Mouse (Mus musculus): ENCODE data around the gene Atf1. TPM values are rescaled to one million over a fixed set of nuclear protein-coding genes. Genes with fewer than 3 reads are reported as not detected.
"Not testable (repeated sequence)": the region's sequence is repeated elsewhere in the genome, so short reads cannot be mapped to it uniquely, and the experiment has no call there.

The Atf1 gene
- polyA plus RNA-seq, 1 experiment from 2014 or later, result 36.0 TPM

GRCm38 (mm10) chr15:100248665-100249433 lies 21.2 kb downstream of the Atf1 start:
- no peaks in the 10 kb centered on the region for H3K4me1 ChIP-seq
- no peaks in the 10 kb centered on the region for H3K27me3 ChIP-seq (ENCODE audit: insufficient read depth, poor library complexity, severe bottlenecking)
- no peak overlapping the region for H3K27ac ChIP-seq
- DNase-seq (ENCODE audit: low spot score), result no peak
- H3K9me3 ChIP-seq, result no peaks in the 10 kb centered on the region
- peaks cover 99% of the 10 kb centered on the region for H3K36me3 ChIP-seq
- H3K4me3 ChIP-seq, result no peak overlapping the region
- 93% methylated on average over 6 of the region's 6 CpGs for WGBS

DNA sequence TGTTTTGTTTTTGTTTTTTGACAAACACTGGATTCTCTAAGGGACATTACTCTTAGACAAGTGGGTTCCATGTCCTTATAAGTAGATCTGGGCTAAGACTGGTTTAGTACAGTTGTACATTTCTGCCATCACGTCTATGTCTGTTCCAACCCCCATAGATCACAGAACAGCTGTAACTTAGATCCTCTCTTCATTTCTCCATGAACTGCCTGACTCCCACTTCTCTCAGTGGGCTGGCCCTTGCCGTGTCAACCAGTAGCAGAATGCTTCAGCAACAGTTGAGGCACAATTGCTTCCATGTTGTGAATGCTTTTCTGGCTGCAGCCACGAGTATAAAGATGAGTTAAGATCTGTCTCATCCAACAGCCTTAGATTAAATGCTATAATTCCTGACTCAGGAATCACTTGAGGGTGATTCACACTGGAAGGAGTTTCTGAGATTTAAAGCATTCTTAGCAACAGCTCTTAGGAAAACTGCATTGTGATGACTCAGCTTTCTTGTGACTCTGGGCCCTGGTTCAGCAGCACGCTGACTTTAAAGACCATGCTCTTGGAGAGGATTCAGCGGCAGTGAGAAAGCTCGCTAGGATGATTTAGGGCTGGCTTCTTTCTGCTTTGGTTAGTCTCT lies 23.6 kb downstream of the Atf1 start:
- Histone ChIP-seq H3K9me3 (no peaks in the 10 kb centered on the region), H3K4me3 (no peak overlapping the region), H3K27me3 (ENCODE audit: insufficient read depth, poor library complexity, severe bottlenecking) (no peaks in the 10 kb centered on the region), H3K36me3 (peaks cover 100% of the 10 kb centered on the region), H3K27ac (no peak overlapping the region), H3K4me1 (no peaks in the 10 kb centered on the region)
- WGBS, result 91% methylated on average over 6 of the region's 6 CpGs
- DNase-seq (ENCODE audit: low spot score), result no peak

- Histone ChIP-seq H3K27ac (no peak overlapping the region), H3K27me3 (ENCODE audit: insufficient read depth, poor library complexity, severe bottlenecking) (no peaks in the 10 kb centered on the region), H3K9me3 (no peaks in the 10 kb centered on the region), H3K4me1 (no peaks in the 10 kb centered on the region), H3K36me3 (peaks cover 89% of the 10 kb centered on the region), H3K4me3 (no peak overlapping the region)
- WGBS, result 90% methylated on average over 6 of the region's 6 CpGs
- no peak for DNase-seq (ENCODE audit: low spot score)
Measured at GRCm38 (mm10) chr15:100256386-100256785, 28.8 kb downstream of the Atf1 start.

DNA sequence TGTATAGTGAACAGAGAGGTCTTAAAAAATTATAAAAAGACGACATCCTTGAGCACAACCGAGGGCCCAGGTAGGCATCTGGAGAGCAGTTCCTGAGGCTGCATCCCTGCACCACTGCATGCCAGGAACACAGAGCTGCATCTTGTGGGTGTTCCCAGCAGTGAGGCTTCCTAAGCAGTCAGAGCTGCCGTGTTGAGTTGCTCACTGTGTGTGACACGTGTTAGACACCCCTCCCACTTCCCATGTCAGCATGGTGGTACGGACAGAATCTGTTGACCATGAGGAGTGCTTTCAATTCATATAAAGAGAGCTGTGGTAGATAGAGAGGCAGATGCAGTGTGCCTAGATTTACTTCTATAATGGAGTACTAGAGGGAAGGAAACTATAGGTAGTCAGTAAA lies 29.7 kb downstream of the Atf1 start:
- 87% methylated on average over 5 of the region's 5 CpGs for WGBS

GRCm38 (mm10) chr15:100258646-100259425 lies 31.2 kb downstream of the Atf1 start:
- WGBS, result 92% methylated on average over 7 of the region's 7 CpGs
- no peak for DNase-seq (ENCODE audit: low spot score)
- no peak overlapping the region for H3K27ac ChIP-seq
- H3K4me1 ChIP-seq, result no peaks in the 10 kb centered on the region
- peaks cover 67% of the 10 kb centered on the region for H3K36me3 ChIP-seq
- H3K27me3 ChIP-seq (ENCODE audit: insufficient read depth, poor library complexity, severe bottlenecking), result no peaks in the 10 kb centered on the region
- no peak overlapping the region for H3K4me3 ChIP-seq
- no peaks in the 10 kb centered on the region for H3K9me3 ChIP-seq

More for the DNA sequence above, 29.7 kb downstream of the Atf1 start:
- no peaks in the 10 kb centered on the region for H3K9me3 ChIP-seq
- no peaks in the 10 kb centered on the region for H3K27me3 ChIP-seq (ENCODE audit: insufficient read depth, poor library complexity, severe bottlenecking)
- H3K4me3 ChIP-seq, result no peak overlapping the region
- DNase-seq (ENCODE audit: low spot score), result no peak
- H3K36me3 ChIP-seq, result peaks cover 82% of the 10 kb centered on the region
- H3K27ac ChIP-seq, result no peak overlapping the region
- H3K4me1 ChIP-seq, result no peaks in the 10 kb centered on the region

DNA sequence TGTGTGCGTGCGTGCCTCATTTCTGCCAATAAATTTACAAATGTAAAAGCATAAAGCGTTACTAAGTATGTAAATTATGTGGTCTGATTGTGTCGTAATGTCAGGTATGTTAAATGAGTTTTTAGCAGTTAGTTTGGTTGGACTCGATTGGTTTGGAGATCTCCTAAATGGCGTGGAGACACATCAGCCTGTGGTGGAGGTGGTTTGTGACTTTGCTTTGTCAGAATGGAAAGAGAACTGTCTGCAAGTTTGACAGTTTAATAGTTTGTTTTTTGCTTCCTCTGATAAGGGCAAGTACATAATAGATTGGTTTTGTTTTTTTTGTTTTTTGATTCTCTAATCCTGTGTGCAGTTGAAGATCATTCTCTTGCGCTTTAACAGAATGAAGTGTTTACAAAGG lies 32.7 kb downstream of the Atf1 start:
- not testable (repeated sequence) for H3K27ac ChIP-seq; DNase-seq (ENCODE audit: low spot score); H3K9me3 ChIP-seq; H3K4me1 ChIP-seq; H3K4me3 ChIP-seq; H3K27me3 ChIP-seq (ENCODE audit: insufficient read depth, poor library complexity, severe bottlenecking)
- WGBS, result 93% methylated on average over 6 of the region's 7 CpGs
- H3K36me3 ChIP-seq, result peaks cover 51% of the 10 kb centered on the region

DNA sequence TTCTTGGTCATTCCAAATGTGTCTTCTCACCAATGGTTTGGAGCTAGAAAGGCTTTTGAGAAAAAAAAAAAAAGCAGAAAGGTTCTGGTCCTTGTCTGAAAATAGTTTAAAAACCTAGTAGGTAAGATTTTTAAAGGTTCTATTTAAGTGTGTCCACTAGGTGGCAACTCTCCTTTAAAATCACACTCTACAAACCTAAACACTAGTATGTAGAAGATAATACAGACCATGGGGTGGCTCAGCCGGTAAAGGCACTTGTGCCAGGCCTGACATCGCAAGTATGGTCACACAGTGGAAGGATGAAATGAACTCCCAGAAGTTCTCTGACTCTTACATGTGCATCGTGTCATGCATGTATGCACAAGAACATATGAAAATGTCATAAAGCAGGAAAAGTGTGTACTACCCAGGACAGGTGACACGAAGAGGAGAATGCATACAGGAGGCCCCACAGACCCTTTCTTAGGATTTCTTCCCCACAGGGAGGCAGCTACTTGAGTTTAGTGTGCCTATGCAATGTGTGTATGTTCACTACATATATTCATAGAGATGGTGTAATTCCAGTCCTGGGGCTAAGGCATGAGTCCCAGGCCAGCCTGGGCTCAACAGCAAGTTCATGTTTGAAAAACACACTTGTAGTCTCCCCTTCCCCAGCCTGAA lies 35.8 kb downstream of the Atf1 start:
- H3K27ac ChIP-seq, result no peak overlapping the region
- 18% methylated on average over 4 of the region's 4 CpGs for WGBS
- DNase-seq (ENCODE audit: low spot score), result no peak

GRCm38 (mm10) chr15:100265586-100266325 lies 38.1 kb downstream of the Atf1 start:
- DNase-seq (ENCODE audit: low spot score), result no peak
- 83% methylated on average over 4 of the region's 5 CpGs for WGBS
- Histone ChIP-seq H3K4me3 (no peak overlapping the region), H3K27ac (no peak overlapping the region), H3K27me3 (ENCODE audit: insufficient read depth, poor library complexity, severe bottlenecking) (peaks cover 16% of the 10 kb centered on the region), H3K4me1 (no peaks in the 10 kb centered on the region), H3K36me3 (peaks cover 6% of the 10 kb centered on the region), H3K9me3 (no peaks in the 10 kb centered on the region)

More for the DNA sequence above, 35.8 kb downstream of the Atf1 start:
- Histone ChIP-seq H3K9me3 (no peaks in the 10 kb centered on the region), H3K36me3 (peaks cover 21% of the 10 kb centered on the region), H3K4me3 (no peak overlapping the region), H3K4me1 (no peaks in the 10 kb centered on the region), H3K27me3 (ENCODE audit: insufficient read depth, poor library complexity, severe bottlenecking) (no peaks in the 10 kb centered on the region)

DNA sequence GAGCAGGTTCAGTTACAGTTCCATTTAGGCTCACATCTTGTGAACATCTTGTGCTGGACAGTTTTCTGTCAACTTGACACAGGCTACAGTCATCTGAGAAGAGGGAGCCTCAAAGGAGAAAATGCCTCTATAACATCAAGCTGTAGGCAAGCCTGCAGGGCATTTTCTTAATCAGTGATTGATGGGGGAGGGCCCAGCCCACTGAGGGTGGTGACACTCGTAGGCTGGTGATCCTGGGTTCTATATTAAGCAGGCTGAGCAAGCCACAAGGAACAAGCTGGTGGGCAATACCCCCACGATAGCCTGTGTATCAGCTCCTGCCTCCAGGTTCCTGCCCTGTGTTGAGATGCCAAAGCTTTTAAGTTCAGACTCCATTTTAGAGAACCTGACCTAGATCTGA lies 41.3 kb downstream of the Atf1 start:
- Histone ChIP-seq H3K4me1 (no peaks in the 10 kb centered on the region), H3K36me3 (no peaks in the 10 kb centered on the region), H3K27ac (no peak overlapping the region), H3K4me3 (no peak overlapping the region), H3K9me3 (no peaks in the 10 kb centered on the region), H3K27me3 (ENCODE audit: insufficient read depth, poor library complexity, severe bottlenecking) (peaks cover 23% of the 10 kb centered on the region)
- WGBS, result 72% methylated on average over 2 of the region's 2 CpGs
- DNase-seq (ENCODE audit: low spot score), result no peak

- Histone ChIP-seq H3K4me3 (no peak overlapping the region), H3K9me3 (no peaks in the 10 kb centered on the region), H3K36me3 (no peaks in the 10 kb centered on the region), H3K27me3 (ENCODE audit: insufficient read depth, poor library complexity, severe bottlenecking) (peaks cover 23% of the 10 kb centered on the region), H3K4me1 (no peaks in the 10 kb centered on the region), H3K27ac (no peak overlapping the region)
- peak; percentile 61 for DNase-seq (ENCODE audit: low spot score)
- 13% methylated on average over 9 of the region's 9 CpGs for whole genome bisulfite sequencing
Measured at GRCm38 (mm10) chr15:100269776-100270175, 42.2 kb downstream of the Atf1 start.

DNA sequence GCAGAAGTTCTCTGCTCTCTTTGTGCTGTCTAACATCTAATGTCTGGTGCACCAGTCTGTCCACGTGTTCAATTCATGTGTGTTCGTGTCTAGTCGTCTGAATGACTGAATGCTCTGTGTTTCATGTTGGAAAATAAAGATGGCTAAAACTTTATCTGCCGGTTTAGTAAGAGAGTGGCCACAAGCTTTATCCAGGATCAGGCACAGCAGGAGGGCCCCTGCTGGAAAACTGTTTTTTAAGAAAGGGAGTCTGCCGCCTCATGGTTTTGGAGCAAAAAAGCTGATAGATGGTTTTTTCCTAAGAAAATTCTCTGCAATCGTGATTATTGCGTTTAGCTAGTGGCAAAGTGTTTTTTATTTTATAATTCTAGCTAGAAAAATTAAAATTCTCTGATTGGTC lies 43.0 kb downstream of the Atf1 start:
- not testable (repeated sequence) for H3K4me1 ChIP-seq, H3K9me3 ChIP-seq, H3K27ac ChIP-seq, H3K36me3 ChIP-seq, H3K4me3 ChIP-seq
- DNase-seq (ENCODE audit: low spot score), result peak; percentile 17
- 27% methylated on average over 7 of the region's 7 CpGs for WGBS
- peaks cover 23% of the 10 kb centered on the region for H3K27me3 ChIP-seq (ENCODE audit: insufficient read depth, poor library complexity, severe bottlenecking)

DNA sequence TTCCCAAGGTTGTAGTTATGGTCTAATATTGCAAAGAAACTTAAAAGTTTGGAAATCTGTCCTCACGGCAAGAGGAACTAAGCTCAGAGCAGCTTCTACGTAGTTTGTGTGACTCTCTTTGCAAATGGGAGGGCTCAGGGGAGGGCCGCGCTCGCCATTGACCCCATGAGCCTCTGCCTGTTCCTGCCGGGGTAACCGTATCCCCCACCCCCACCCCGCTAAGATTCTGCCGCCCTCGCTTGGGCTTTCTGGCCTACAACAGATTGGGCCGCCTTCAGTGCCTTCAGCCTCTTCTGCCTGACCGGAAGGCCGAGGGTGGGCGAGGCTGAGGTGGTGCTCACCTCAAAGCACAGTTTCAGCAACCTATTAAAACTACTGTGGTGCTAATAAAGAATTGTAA lies 43.8 kb downstream of the Atf1 start:
- no peak overlapping the region for H3K4me3 ChIP-seq
- DNase-seq (ENCODE audit: low spot score), result peak; percentile 68
- WGBS, result 61% methylated on average over 14 of the region's 14 CpGs
- H3K4me1 ChIP-seq, result no peaks in the 10 kb centered on the region
- peaks cover 23% of the 10 kb centered on the region for H3K27me3 ChIP-seq (ENCODE audit: insufficient read depth, poor library complexity, severe bottlenecking)
- no peaks in the 10 kb centered on the region for H3K36me3 ChIP-seq
- H3K27ac ChIP-seq, result no peak overlapping the region
- no peaks in the 10 kb centered on the region for H3K9me3 ChIP-seq

Data from heart, embryonic 10.5 days (tissue).